In the genomic region with DNA sequence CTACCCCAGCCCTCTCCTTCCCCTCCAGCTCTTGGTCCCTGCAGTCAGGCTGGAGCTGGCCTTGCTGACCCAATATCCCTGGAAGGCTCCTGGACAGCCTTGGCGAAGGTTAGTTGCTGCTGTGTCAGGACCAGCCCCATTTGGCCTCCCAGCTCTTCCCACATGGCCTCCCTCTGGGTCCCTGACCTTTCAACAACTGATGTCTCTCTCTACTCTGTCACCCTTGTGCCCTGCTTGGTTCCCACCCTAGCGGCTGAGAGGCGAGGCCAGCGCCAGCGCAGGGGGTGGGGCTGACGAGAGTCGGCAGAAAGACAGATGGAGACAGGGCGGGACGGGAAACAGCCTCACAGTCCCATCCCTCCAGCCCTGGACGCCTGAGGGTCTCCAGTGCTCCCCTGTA, we compare ENCODE assay signal across 9 mouse cellular contexts. TPM values are rescaled to one million over a fixed set of nuclear protein-coding genes. Genes with fewer than 3 reads are reported as not detected.
A peak's percentile ranks its signal among the peaks of the same experiment; 100 is the strongest.
DNase-seq lines count a peak whose midpoint lies in the region; ATAC-seq and TF ChIP-seq lines count a peak whose summit lies in the region.
"Had no signal": no experiment of that assay in that cellular context is flagged by ENCODE, and none has a peak within 500 bp of the region (broad histone marks: within the 10 kb centered on the region; RNA-seq: fewer than 3 reads in every experiment).

Gene Tbxa2r, plus strand, starts transcription at position 346 of the 400 bp plus-strand sequence.

- no peak for ATAC-seq in forebrain, embryonic 15.5 days (replicated peaks)
- no peak for ATAC-seq in forebrain, embryonic 11.5 days (replicated peaks; ENCODE audit: low FRiP score)
- ATAC-seq in erythroid progenitor cell, adult 5-6 weeks (replicated peaks; ENCODE audit: low FRiP score, poor library complexity, severe bottlenecking): 0 out of 2 replicates have a peak, but pooled peaks have one; percentile 17
- ATAC-seq in hindbrain, embryonic 14.5 days (ENCODE audit: low FRiP score): no peak
- peak; percentile 31 for ATAC-seq in neutrophil, adult 5-6 weeks (ENCODE audit: extremely low read depth, insufficient number of reproducible peaks, low FRiP score, poor library complexity, severe bottlenecking)

- peaks cover 40% of the 10 kb centered on the region for H3K36me3 ChIP-seq in forebrain, embryonic 15.5 days
- peaks cover 27% of the 10 kb centered on the region for H3K36me3 ChIP-seq in forebrain, embryonic 11.5 days (ENCODE audit: control insufficient read depth, insufficient read depth, low read length)
- H3K36me3 ChIP-seq in hindbrain, embryonic 14.5 days (replicated peaks; ENCODE audit: control insufficient read depth, insufficient read depth): peaks cover 47% of the 10 kb centered on the region
- peaks cover 7% of the 10 kb centered on the region for H3K36me3 ChIP-seq in liver, adult 2 months (ENCODE audit: control insufficient read depth, insufficient read depth, low read length)

- no peak for DNase-seq in forebrain, embryonic 11.5 days (ENCODE audit: low spot score)
- DNase-seq in hindbrain, embryonic 14.5 days (ENCODE audit: low spot score): no peak
- no peak for DNase-seq in liver, adult 2 months (ENCODE audit: extremely low read depth, low read depth, low spot score)
- DNase-seq in frontal cortex, postnatal 36 days (ENCODE audit: low spot score in 2 of 2): no peak
- no peak for DNase-seq in ovary, adult 18-20 months (ENCODE audit: low spot score)

- no peak within 1 kb of the TSS for H3K9ac ChIP-seq in forebrain, embryonic 15.5 days (replicated peaks)
- no peak within 1 kb of the TSS for H3K9ac ChIP-seq in forebrain, embryonic 11.5 days (ENCODE audit: low read length)
- H3K9ac ChIP-seq in hindbrain, embryonic 14.5 days: 0 out of 2 replicates have a peak within 1 kb of the TSS, but pooled peaks have one; percentile 10
- H3K9ac ChIP-seq in liver, adult 2 months (ENCODE audit: low read depth, low read length): peak within 1 kb of the TSS; percentile 52

- no peak within 1 kb of the TSS for H3K4me2 ChIP-seq in forebrain, embryonic 15.5 days (replicated peaks)
- H3K4me2 ChIP-seq in forebrain, embryonic 11.5 days (ENCODE audit: low read depth, low read length, severe bottlenecking): no peak within 1 kb of the TSS
- H3K4me2 ChIP-seq in hindbrain, embryonic 14.5 days (replicated peaks): no peak within 1 kb of the TSS

- H3K4me3 ChIP-seq in forebrain, embryonic 15.5 days: no peak within 1 kb of the TSS
- H3K4me3 ChIP-seq in forebrain, embryonic 11.5 days (ENCODE audit: low read depth, low read length): no peak within 1 kb of the TSS
- no peak within 1 kb of the TSS for H3K4me3 ChIP-seq in hindbrain, embryonic 14.5 days (replicated peaks; ENCODE audit: low read length)
- peak within 1 kb of the TSS; percentile 40; the same call in 1 of the 2 replicates for H3K4me3 ChIP-seq in liver, adult 2 months (ENCODE audit: insufficient read depth, low read depth, low read length)

- 0 out of 2 replicates have a peak, but pooled peaks have one; percentile 23 for TF ChIP-seq POLR2A in liver, adult 2 months (IDR thresholded peaks at IDR 0.05; ENCODE audit: extremely low read depth, insufficient read depth, low read length)

- WGBS in forebrain, embryonic 15.5 days: 24% methylated on average over 10 of the region's 10 CpGs
- WGBS in forebrain, embryonic 11.5 days: 19% methylated on average over 10 of the region's 10 CpGs
- 21% methylated on average over 10 of the region's 10 CpGs for WGBS in hindbrain, embryonic 14.5 days
- WGBS in liver, adult 2 months: 40% methylated on average over 10 of the region's 10 CpGs

- no peaks in the 10 kb centered on the region for H3K4me1 ChIP-seq in forebrain, embryonic 15.5 days
- H3K4me1 ChIP-seq in forebrain, embryonic 11.5 days (replicated peaks; ENCODE audit: control insufficient read depth, insufficient read depth, low read length): no peaks in the 10 kb centered on the region
- no peaks in the 10 kb centered on the region for H3K4me1 ChIP-seq in hindbrain, embryonic 14.5 days (replicated peaks; ENCODE audit: control insufficient read depth, insufficient read depth, low read length)
- no peaks in the 10 kb centered on the region; the same call in 1 of the 2 replicates for H3K4me1 ChIP-seq in liver, adult 2 months (ENCODE audit: control insufficient read depth, insufficient read depth, low read length)

- no peaks in the 10 kb centered on the region for H3K9me3 ChIP-seq in forebrain, embryonic 15.5 days
- H3K9me3 ChIP-seq in forebrain, embryonic 11.5 days (ENCODE audit: control insufficient read depth, low read length): no peaks in the 10 kb centered on the region
- H3K9me3 ChIP-seq in hindbrain, embryonic 14.5 days (ENCODE audit: control insufficient read depth, low read length): no peaks in the 10 kb centered on the region

- TF ChIP-seq CTCF in liver, adult 2 months (IDR thresholded peaks at IDR 0.05; ENCODE audit: low read depth, low read length): no peak

- peaks cover 19% of the 10 kb centered on the region for H3K27me3 ChIP-seq in forebrain, embryonic 15.5 days
- H3K27me3 ChIP-seq in forebrain, embryonic 11.5 days (ENCODE audit: control insufficient read depth, insufficient read depth, low read length): peaks cover 8% of the 10 kb centered on the region
- peaks cover 14% of the 10 kb centered on the region for H3K27me3 ChIP-seq in hindbrain, embryonic 14.5 days (ENCODE audit: control insufficient read depth, insufficient read depth, low read length)
- H3K27me3 ChIP-seq in liver, adult 2 months (ENCODE audit: control insufficient read depth, insufficient read depth, low read length): no peaks in the 10 kb centered on the region
- H3K27me3 ChIP-seq: CH12.LX had no signal

- H3K79me2 ChIP-seq in liver, adult 2 months (ENCODE audit: control insufficient read depth, insufficient read depth, low read length): no peaks in the 10 kb centered on the region

- 0 out of 2 replicates have a peak within 1 kb of the TSS, but pooled peaks have one; percentile 8 for H3K27ac ChIP-seq in forebrain, embryonic 15.5 days (replicated peaks)
- H3K27ac ChIP-seq in forebrain, embryonic 11.5 days (ENCODE audit: low read depth, low read length): no peak within 1 kb of the TSS
- H3K27ac ChIP-seq in hindbrain, embryonic 14.5 days: 0 out of 2 replicates have a peak within 1 kb of the TSS, but pooled peaks have one; percentile 5
- peak within 1 kb of the TSS; percentile 61 for H3K27ac ChIP-seq in liver, adult 2 months (replicated peaks; ENCODE audit: insufficient read depth, low read depth, low read length)

RNA-seq across cellular contexts. Expression of gene Tbxa2r, which starts in this region (rescaled TPM):
- 3.1 and 4.3 TPM in 2 replicates for polyA plus RNA-seq in forebrain, embryonic 15.5 days (2015; fragmentation: Nextera tagmentation; extraction: Ambion mirVana)
- polyA plus RNA-seq in forebrain, embryonic 11.5 days (2014; fragmentation: Nextera tagmentation; extraction: Ambion mirVana): 1.9 and 2.6 TPM in 2 replicates
- total RNA-seq in erythroid progenitor cell, adult 5-6 weeks (2015; ENCODE audit: low replicate concordance): not detected in 2 replicates
- total RNA-seq in erythroid progenitor cell, adult 5-6 weeks (2017; ENCODE audit: low replicate concordance): 0.90 TPM in 1 of 2 replicates, not detected in the other
- polyA plus RNA-seq in hindbrain, embryonic 14.5 days (2014; fragmentation: Nextera tagmentation; extraction: Ambion mirVana): 4.3 and 5.4 TPM in 2 replicates
- total RNA-seq in liver, adult 2 months (2014; rRNA removed): 0.37 and 0.81 TPM in 2 replicates
- 3.8 and 4.0 TPM in 2 replicates for polyA plus RNA-seq in liver, adult 2 months (2012; rRNA removed)
- 4.1 and 5.6 TPM in 2 replicates for total RNA-seq in neutrophil, adult 5-6 weeks (2017)

Comparison
In these comparisons a context has a peak if more than half of its experiments do, and no peak if none do; other contexts are left out.
1. Peak in ATAC-seq in erythroid progenitor cell, adult 5-6 weeks; RNA of the gene not detected or under 1 TPM.
2. H3K9ac ChIP-seq: peak in hindbrain, embryonic 14.5 days (single experiment) and liver, adult 2 months (single experiment); none in forebrain, embryonic 15.5 days (single experiment) and forebrain, embryonic 11.5 days (single experiment).